Mouse (Mus musculus) MEL (cell line): ENCODE measurements around the gene Dph5. TPM values are rescaled to one million over a fixed set of nuclear protein-coding genes. Genes with fewer than 3 reads are reported as not detected.

Source experiments
- DNase-seq: peaks from one replicate; pipeline ENCODE4 v3.0.0; 2011; ENCODE audit warnings: low read depth, low spot score
- H3K27ac ChIP-seq: 2 replicates; pipeline ENCODE4 v1.5.1; 2012; ENCODE audit warnings: low read depth, mild to moderate bottlenecking, control low read depth, low read length, moderate library complexity; ENCODE audit not compliant: control insufficient read depth
- H3K27me3 ChIP-seq, 2 experiments: fragments of 150-350 bp in 1 of 2; sonication (generic) in 1 of 2; 2 replicates each; pipeline ENCODE4 v1.6.1; 2012; ENCODE audit warnings: low read length in 2 of 2, mild to moderate bottlenecking in 2 of 2, improper control_type of control experiment in 1 of 2, moderate library complexity in 1 of 2; ENCODE audit not compliant: insufficient read depth in 2 of 2, control insufficient read depth in 1 of 2
- H3K36me3 ChIP-seq, 2 experiments: 2 replicates each; pipeline ENCODE4 v1.6.1; 2012 to 2014; ENCODE audit warnings: low read length in 2 of 2, improper control_type of control experiment in 1 of 2, inconsistent platforms in 1 of 2, mild to moderate bottlenecking in 1 of 2; ENCODE audit not compliant: insufficient read depth in 2 of 2, control insufficient read depth in 1 of 2
- H3K4me1 ChIP-seq, 2 experiments: fragments of 150-350 bp in 1 of 2; sonication (generic) in 1 of 2; 2 replicates each; pipeline ENCODE4 v1.6.1; 2012; ENCODE audit warnings: low read length in 2 of 2, improper control_type of control experiment in 1 of 2, mild to moderate bottlenecking in 1 of 2; ENCODE audit not compliant: insufficient read depth in 2 of 2, control insufficient read depth in 1 of 2
- H3K4me3 ChIP-seq, 2 experiments: fragments of 150-350 bp in 1 of 2; sonication (generic) in 1 of 2; 2 replicates each; pipeline ENCODE4 v1.5.1; 2012; ENCODE audit warnings: low read depth in 2 of 2, low read length in 2 of 2, mild to moderate bottlenecking in 2 of 2, moderate library complexity in 2 of 2, control low read depth in 1 of 2, improper control_type of control experiment in 1 of 2; ENCODE audit not compliant: control insufficient read depth in 1 of 2, insufficient read depth in 1 of 2
- H3K79me2 ChIP-seq: 2 replicates; pipeline ENCODE4 v1.6.1; 2012; ENCODE audit warnings: mild to moderate bottlenecking, low read length, moderate library complexity; ENCODE audit not compliant: control insufficient read depth, poor library complexity, insufficient read depth
- H3K9ac ChIP-seq: 2 replicates; pipeline ENCODE4 v1.6.1; 2012; ENCODE audit warnings: low read depth, mild to moderate bottlenecking, control low read depth, low read length, moderate library complexity; ENCODE audit not compliant: control insufficient read depth, poor library complexity, severe bottlenecking
- H3K9me3 ChIP-seq: fragments of 150-350 bp; sonication (generic); replicated peaks from 2 replicates; pipeline ENCODE4 v1.6.1; 2012; ENCODE audit warnings: mild to moderate bottlenecking, low read length, improper control_type of control experiment, moderate library complexity; ENCODE audit not compliant: insufficient read depth
- BHLHE40 ChIP-seq: IDR thresholded peaks from 2 replicates; pipeline ENCODE4 v1.6.1; 2012; ENCODE audit warnings: low read depth, mild to moderate bottlenecking, inconsistent platforms, low read length, improper control_type of control experiment, borderline replicate concordance
- CHD1 ChIP-seq: IDR thresholded peaks from 2 replicates; pipeline ENCODE4 v1.6.1; 2012; ENCODE audit warnings: low read depth, mild to moderate bottlenecking, inconsistent platforms, low read length, improper control_type of control experiment
- CTCF ChIP-seq, 3 experiments: IDR thresholded peaks in 2 of 3; conservative IDR thresholded peaks in 1 of 3; 2 replicates each; pipeline ENCODE4 v1.5.1; 2011 to 2012; ENCODE audit warnings: low read length in 3 of 3, low read depth in 2 of 3, mild to moderate bottlenecking in 2 of 3, improper control_type of control experiment in 1 of 3, inconsistent platforms in 1 of 3, mixed read lengths in 1 of 3, moderate library complexity in 1 of 3; ENCODE audit not compliant: control insufficient read depth in 1 of 3, insufficient read depth in 1 of 3, poor library complexity in 1 of 3, severe bottlenecking in 1 of 3
- E2F4 ChIP-seq: IDR thresholded peaks from 2 replicates; pipeline ENCODE4 v1.6.1; 2011; ENCODE audit warnings: low read depth, low read length, improper control_type of control experiment, borderline replicate concordance
- ELF1 ChIP-seq: IDR thresholded peaks from 2 replicates; pipeline ENCODE4 v1.6.1; 2014; ENCODE audit warnings: low read depth, mild to moderate bottlenecking, inconsistent platforms, low read length, improper control_type of control experiment, moderate library complexity
- EP300 ChIP-seq, 2 experiments: IDR thresholded peaks; 2 replicates each; pipeline ENCODE4 v1.6.1; 2011; ENCODE audit warnings: improper control_type of control experiment in 2 of 2, low read length in 2 of 2, low read depth in 1 of 2, mild to moderate bottlenecking in 1 of 2
- GABPA ChIP-seq: IDR thresholded peaks from 2 replicates; pipeline ENCODE4 v1.6.1; 2012; ENCODE audit warnings: low read depth, mild to moderate bottlenecking, inconsistent platforms, low read length, improper control_type of control experiment, moderate library complexity
- GATA1 ChIP-seq: IDR thresholded peaks from 2 replicates; pipeline ENCODE4 v1.6.1; 2011; ENCODE audit warnings: low read depth, low read length, improper control_type of control experiment
- KAT2A ChIP-seq: conservative IDR thresholded peaks from 2 replicates; pipeline ENCODE4 v1.6.1; 2012; ENCODE audit warnings: low read depth, low read length, improper control_type of control experiment, inconsistent platforms
- MAFK ChIP-seq: IDR thresholded peaks from 2 replicates; pipeline ENCODE4 v1.6.1; 2011; ENCODE audit warnings: low read depth, mild to moderate bottlenecking, low read length, improper control_type of control experiment, borderline replicate concordance
- MXI1 ChIP-seq: IDR thresholded peaks from 2 replicates; pipeline ENCODE4 v1.6.1; 2011; ENCODE audit warnings: mild to moderate bottlenecking, low read depth, low read length, improper control_type of control experiment
- MYC ChIP-seq: IDR thresholded peaks from 2 replicates; pipeline ENCODE4 v1.6.1; 2011; ENCODE audit warnings: low read depth, mild to moderate bottlenecking, low read length, improper control_type of control experiment, moderate library complexity
- NELFE ChIP-seq: IDR thresholded peaks from 2 replicates; pipeline ENCODE4 v1.6.1; 2011; ENCODE audit warnings: low read depth, low read length, improper control_type of control experiment
- NRF1 ChIP-seq: IDR thresholded peaks from 2 replicates; pipeline ENCODE4 v1.6.1; 2014; ENCODE audit warnings: low read depth, mild to moderate bottlenecking, inconsistent platforms, low read length, improper control_type of control experiment, moderate library complexity; ENCODE audit not compliant: poor library complexity, insufficient read depth, severe bottlenecking
- POLR2AphosphoS2 ChIP-seq: IDR thresholded peaks from 2 replicates; pipeline ENCODE4 v1.6.1; 2011; ENCODE audit warnings: low read length, improper control_type of control experiment
- POLR2AphosphoS5 ChIP-seq: IDR thresholded peaks from 2 replicates; pipeline ENCODE4 v1.6.1; 2012; ENCODE audit warnings: low read depth, borderline replicate concordance, mild to moderate bottlenecking, inconsistent platforms, low read length, moderate library complexity, mixed read lengths
- RCOR1 ChIP-seq: IDR thresholded peaks from 2 replicates; pipeline ENCODE4 v1.6.1; 2012; ENCODE audit warnings: low read depth, mild to moderate bottlenecking, inconsistent platforms, low read length, improper control_type of control experiment
- SIN3A ChIP-seq: IDR thresholded peaks from 2 replicates; pipeline ENCODE4 v1.6.1; 2012; ENCODE audit warnings: low read length, improper control_type of control experiment, inconsistent platforms
- SMC3 ChIP-seq: IDR thresholded peaks from 2 replicates; pipeline ENCODE4 v1.6.1; 2011; ENCODE audit warnings: low read depth, low read length, improper control_type of control experiment
- TAL1 ChIP-seq: IDR thresholded peaks from 2 replicates; pipeline ENCODE4 v1.6.1; 2012; ENCODE audit warnings: mild to moderate bottlenecking, inconsistent platforms, low read length, moderate library complexity, mixed read lengths
- TBP ChIP-seq: IDR thresholded peaks from 2 replicates; pipeline ENCODE4 v1.8.0; 2011; ENCODE audit warnings: low read depth, low read length, improper control_type of control experiment
- TCF12 ChIP-seq: IDR thresholded peaks from 2 replicates; pipeline ENCODE4 v1.6.1; 2014; ENCODE audit warnings: low read depth, mild to moderate bottlenecking, inconsistent platforms, low read length, improper control_type of control experiment, moderate library complexity
- USF1 ChIP-seq: IDR thresholded peaks from 2 replicates; pipeline ENCODE4 v1.6.1; 2014; ENCODE audit warnings: low read depth, mild to moderate bottlenecking, inconsistent platforms, low read length, improper control_type of control experiment, moderate library complexity
- ZC3H11A ChIP-seq: IDR thresholded peaks from 2 replicates; pipeline ENCODE4 v1.6.1; 2012; ENCODE audit warnings: low read depth, mild to moderate bottlenecking, inconsistent platforms, low read length, improper control_type of control experiment
- ZNF384 ChIP-seq: IDR thresholded peaks from 2 replicates; pipeline ENCODE4 v1.6.1; 2012; ENCODE audit warnings: low read depth, mild to moderate bottlenecking, inconsistent platforms, low read length, improper control_type of control experiment
- polyA plus RNA-seq, 2 experiments: library from polyadenylated mRNA; stranded (reverse) in 1 of 2; unstranded in 1 of 2; fragments of >175 nt in 1 of 2; fragments of >200 nt in 1 of 2; gene quantifications; 2 replicates each; pipeline versions ENCODE4 v1.2.1 to v1.2.4; 2012; ENCODE audit warnings: low replicate concordance in 2 of 2, low read depth in 1 of 2; ENCODE audit not compliant: insufficient read length in 2 of 2, insufficient read depth in 1 of 2, missing spikeins in 1 of 2
- total RNA-seq: library from RNA; depleted of rRNA; stranded (reverse); fragments of 300-350 nt; gene quantifications from 2 replicates; pipeline ENCODE4 v1.2.3, GENCODE M21; 2012

Dph5 gene
- total and polyA plus RNA-seq, 3 experiments: 34.9 to 45.8 TPM; not detected in 1

GRCm38 (mm10) chr3:115941464-115941863, 53.8 kb downstream of the Dph5 start:
- no peak for DNase-seq
- Histone ChIP-seq H3K9ac (no peak overlapping the region), H3K27me3 (no peaks in the 10 kb centered on the region), H3K4me1 (no peaks in the 10 kb centered on the region), H3K79me2 (no peaks in the 10 kb centered on the region), H3K36me3 (no peaks in the 10 kb centered on the region), H3K4me3 (no peak overlapping the region), H3K9me3 (no peaks in the 10 kb centered on the region), H3K27ac (no peak overlapping the region)
- TF ChIP-seq NRF1: no peak
- no peak for TF ChIP-seq POLR2AphosphoS5
- no peak for TF ChIP-seq MXI1
- no peak for TF ChIP-seq TCF12
- TF ChIP-seq ZC3H11A: no peak
- TF ChIP-seq ELF1: no peak
- TF ChIP-seq GABPA: no peak
- TF ChIP-seq CHD1: no peak
- TF ChIP-seq NELFE: no peak
- no peak for TF ChIP-seq GATA1
- TF ChIP-seq MYC: no peak
- no peak for TF ChIP-seq MAFK
- TF ChIP-seq BHLHE40: no peak
- no peak for TF ChIP-seq USF1
- TF ChIP-seq ZNF384: no peak
- no peak for TF ChIP-seq POLR2AphosphoS2
- no peak for TF ChIP-seq TBP

GRCm38 (mm10) chr3:115944376-115944775, 56.7 kb downstream of the Dph5 start:
- no peak for DNase-seq
- H3K27me3 ChIP-seq: no peaks in the 10 kb centered on the region
- H3K9me3 ChIP-seq: no peaks in the 10 kb centered on the region
- H3K27ac ChIP-seq: no peak overlapping the region
- H3K9ac ChIP-seq: no peak overlapping the region
- no peak overlapping the region for H3K4me3 ChIP-seq
- no peaks in the 10 kb centered on the region for H3K79me2 ChIP-seq
- TF ChIP-seq ZC3H11A (no peak), MXI1 (no peak), CHD1 (no peak), POLR2AphosphoS2 (no peak), BHLHE40 (no peak), NELFE (no peak), TBP (no peak), ELF1 (no peak), TAL1 (no peak), NRF1 (no peak), POLR2AphosphoS5 (no peak), SMC3 (no peak), CTCF (IDR thresholded peaks at IDR 0.05 in 2 of 3, conservative IDR thresholded peaks at IDR 0.05 in 1 of 3; ENCODE audit: control insufficient read depth in 1 of 3, insufficient read depth in 1 of 3, low read depth in 2 of 3, low read length in 3 of 3, poor library complexity in 1 of 3, severe bottlenecking in 1 of 3) (no peak), SIN3A (no peak), RCOR1 (no peak), E2F4 (no peak), EP300 (IDR thresholded peaks at IDR 0.05; ENCODE audit: low read depth in 1 of 2, low read length in 2 of 2) (no peak), KAT2A (no peak)
- no peaks in the 10 kb centered on the region for H3K4me1 ChIP-seq
- H3K36me3 ChIP-seq: peaks cover 0 to 5% of the 10 kb centered on the region in 2 experiments; a peak in 2 of 4 replicates
